Mouse (Mus musculus): ENCODE results near the gene Tbc1d22a. TPM values are rescaled to one million over a fixed set of nuclear protein-coding genes. Genes with fewer than 3 reads are reported as not detected.

The Tbc1d22a gene
- polyA plus RNA-seq, 1 experiment: 54.8 TPM

- no peak overlapping the region for H3K27ac ChIP-seq (ENCODE audit: insufficient read depth, low read depth, low read length)
- H3K4me3 ChIP-seq (ENCODE audit: low read depth, low read length): no peak overlapping the region
- no peak for TF ChIP-seq CTCF (IDR thresholded peaks at IDR 0.05; ENCODE audit: extremely low read depth, insufficient read length, insufficient replicate concordance, low read depth, low read length)
- TF ChIP-seq POLR2A (IDR thresholded peaks at IDR 0.05; ENCODE audit: low read depth, low read length): no peak
- 0 out of 2 replicates have a peak, but pooled peaks cover 2% of the 10 kb centered on the region for H3K36me3 ChIP-seq (ENCODE audit: control insufficient read depth, insufficient read depth, low read length)
- H3K4me1 ChIP-seq (ENCODE audit: control insufficient read depth, insufficient read depth, insufficient read length, low read length): no peaks in the 10 kb centered on the region
- H3K27me3 ChIP-seq (ENCODE audit: control insufficient read depth, insufficient read depth, low read length): no peaks in the 10 kb centered on the region
These were observed 37.9 kb downstream of the Tbc1d22a start for GRCm38 (mm10) chr15:86252130-86252529.

DNA sequence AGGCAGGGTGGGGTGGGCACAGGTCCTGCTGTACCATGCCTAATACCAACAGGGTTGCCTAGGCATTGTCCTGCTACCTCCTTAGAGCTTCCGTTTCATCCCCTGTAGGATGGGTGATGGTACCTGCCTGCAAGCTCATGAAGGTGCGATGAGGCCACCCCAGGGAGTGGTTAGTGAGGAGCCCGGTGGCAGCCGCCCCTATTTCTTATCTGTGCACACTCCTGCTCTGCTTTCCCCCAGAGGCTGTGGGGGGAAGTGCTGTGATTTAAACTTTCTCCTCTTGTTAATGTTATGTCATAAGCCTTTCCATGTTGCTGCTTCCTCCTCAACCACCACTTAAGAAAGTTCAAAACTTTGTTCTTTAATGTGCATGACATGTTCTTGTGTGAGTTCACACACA lies 38.4 kb downstream of the Tbc1d22a start:
- Histone ChIP-seq H3K27me3 (ENCODE audit: control insufficient read depth, insufficient read depth, low read length) (no peaks in the 10 kb centered on the region), H3K36me3 (ENCODE audit: control insufficient read depth, insufficient read depth, low read length) (0 out of 2 replicates have a peak, but pooled peaks cover 2% of the 10 kb centered on the region), H3K27ac (ENCODE audit: insufficient read depth, low read depth, low read length) (no peak overlapping the region), H3K4me1 (ENCODE audit: control insufficient read depth, insufficient read depth, insufficient read length, low read length) (no peaks in the 10 kb centered on the region), H3K4me3 (ENCODE audit: low read depth, low read length) (no peak overlapping the region)
- TF ChIP-seq CTCF (IDR thresholded peaks at IDR 0.05; ENCODE audit: extremely low read depth, insufficient read length, insufficient replicate concordance, low read depth, low read length): no peak
- TF ChIP-seq POLR2A (IDR thresholded peaks at IDR 0.05; ENCODE audit: low read depth, low read length): no peak
- 52% methylated on average over 4 of the region's 4 CpGs for WGBS

DNA sequence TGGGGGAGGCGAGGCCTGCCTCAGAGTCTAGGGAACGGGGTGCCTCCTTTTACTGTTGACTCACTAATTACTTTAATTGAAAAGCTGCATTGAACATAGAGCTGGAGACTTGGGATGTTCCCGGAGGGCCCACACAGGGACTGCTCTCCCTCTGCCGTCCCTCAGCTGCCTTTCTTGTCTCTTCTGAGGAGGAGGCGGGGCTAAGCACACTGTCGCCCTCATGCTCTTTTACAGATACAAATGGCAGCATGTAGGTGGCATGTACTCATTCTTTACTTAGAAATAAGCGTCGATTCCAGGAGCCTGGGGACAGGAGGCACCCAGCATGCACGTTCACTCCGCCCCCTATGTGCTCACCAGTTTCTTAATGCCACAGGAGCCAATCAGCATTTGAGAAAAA lies 39.2 kb downstream of the Tbc1d22a start:
- Histone ChIP-seq H3K27ac (ENCODE audit: insufficient read depth, low read depth, low read length) (no peak overlapping the region), H3K4me1 (ENCODE audit: control insufficient read depth, insufficient read depth, insufficient read length, low read length) (no peaks in the 10 kb centered on the region), H3K27me3 (ENCODE audit: control insufficient read depth, insufficient read depth, low read length) (no peaks in the 10 kb centered on the region), H3K36me3 (ENCODE audit: control insufficient read depth, insufficient read depth, low read length) (0 out of 2 replicates have a peak, but pooled peaks cover 2% of the 10 kb centered on the region), H3K4me3 (ENCODE audit: low read depth, low read length) (no peak overlapping the region)
- 84% methylated on average over 10 of the region's 10 CpGs for WGBS
- TF ChIP-seq CTCF (IDR thresholded peaks at IDR 0.05; ENCODE audit: extremely low read depth, insufficient read length, insufficient replicate concordance, low read depth, low read length) (no peak), POLR2A (IDR thresholded peaks at IDR 0.05; ENCODE audit: low read depth, low read length) (no peak)

DNA sequence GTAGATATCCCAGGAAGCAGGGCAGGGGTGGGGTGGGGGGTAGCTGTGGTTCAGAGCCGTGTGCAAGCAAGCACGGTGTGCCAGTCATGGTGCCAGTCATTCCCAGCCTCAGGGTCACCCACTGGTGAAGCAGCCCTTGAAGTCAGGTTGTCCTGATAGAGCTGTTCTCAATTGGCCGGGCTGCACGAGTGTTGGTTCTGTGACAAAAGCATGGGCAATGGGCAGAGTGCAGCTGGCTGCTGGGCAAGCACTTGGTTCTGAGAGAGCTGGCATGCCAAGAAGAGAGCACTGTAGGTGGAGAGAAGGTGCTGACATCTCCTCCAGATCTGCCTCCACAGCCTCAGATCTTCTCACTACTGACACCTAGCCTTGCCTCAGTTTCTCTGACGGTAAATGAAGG lies 41.9 kb downstream of the Tbc1d22a start:
- 81% methylated on average over 5 of the region's 5 CpGs for WGBS
- peaks cover 5% of the 10 kb centered on the region; the same call in 1 of the 2 replicates for H3K36me3 ChIP-seq (ENCODE audit: control insufficient read depth, insufficient read depth, low read length)
- no peaks in the 10 kb centered on the region for H3K4me1 ChIP-seq (ENCODE audit: control insufficient read depth, insufficient read depth, insufficient read length, low read length)
- H3K27me3 ChIP-seq (ENCODE audit: control insufficient read depth, insufficient read depth, low read length): no peaks in the 10 kb centered on the region
- H3K4me3 ChIP-seq (ENCODE audit: low read depth, low read length): no peak overlapping the region
- TF ChIP-seq POLR2A (IDR thresholded peaks at IDR 0.05; ENCODE audit: low read depth, low read length): no peak
- no peak for TF ChIP-seq CTCF (IDR thresholded peaks at IDR 0.05; ENCODE audit: extremely low read depth, insufficient read length, insufficient replicate concordance, low read depth, low read length)
- H3K27ac ChIP-seq (ENCODE audit: insufficient read depth, low read depth, low read length): no peak overlapping the region

DNA sequence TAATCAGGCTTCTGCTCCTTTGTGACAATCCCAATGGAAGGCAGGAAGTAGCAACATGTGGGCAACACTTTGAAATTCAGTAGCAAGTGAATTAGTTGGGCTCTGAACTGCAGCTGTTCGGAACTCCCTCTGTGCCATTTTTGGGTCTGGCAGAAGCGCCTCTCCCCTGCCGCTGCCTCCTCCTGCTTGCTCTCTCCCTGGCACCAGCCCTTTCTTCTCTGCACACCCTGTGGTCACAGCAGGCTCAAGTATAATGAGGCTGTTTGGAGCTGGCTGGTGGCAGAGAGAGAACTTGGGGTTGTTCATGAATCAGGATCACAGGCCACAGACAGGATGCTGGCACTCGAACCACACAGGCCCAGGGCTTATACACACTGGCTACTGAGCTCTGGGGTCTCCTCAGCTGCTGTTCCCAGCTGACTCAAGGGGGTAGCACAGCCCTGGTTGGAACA lies 42.5 kb downstream of the Tbc1d22a start:
- no peak overlapping the region for H3K4me3 ChIP-seq (ENCODE audit: low read depth, low read length)
- peaks cover 5% of the 10 kb centered on the region; the same call in 1 of the 2 replicates for H3K36me3 ChIP-seq (ENCODE audit: control insufficient read depth, insufficient read depth, low read length)
- H3K27me3 ChIP-seq (ENCODE audit: control insufficient read depth, insufficient read depth, low read length): no peaks in the 10 kb centered on the region
- H3K4me1 ChIP-seq (ENCODE audit: control insufficient read depth, insufficient read depth, insufficient read length, low read length): no peaks in the 10 kb centered on the region
- H3K27ac ChIP-seq (ENCODE audit: insufficient read depth, low read depth, low read length): no peak overlapping the region
- WGBS: 95% methylated on average over 4 of the region's 4 CpGs
- TF ChIP-seq CTCF (IDR thresholded peaks at IDR 0.05; ENCODE audit: extremely low read depth, insufficient read length, insufficient replicate concordance, low read depth, low read length) (no peak), POLR2A (IDR thresholded peaks at IDR 0.05; ENCODE audit: low read depth, low read length) (no peak)

DNA sequence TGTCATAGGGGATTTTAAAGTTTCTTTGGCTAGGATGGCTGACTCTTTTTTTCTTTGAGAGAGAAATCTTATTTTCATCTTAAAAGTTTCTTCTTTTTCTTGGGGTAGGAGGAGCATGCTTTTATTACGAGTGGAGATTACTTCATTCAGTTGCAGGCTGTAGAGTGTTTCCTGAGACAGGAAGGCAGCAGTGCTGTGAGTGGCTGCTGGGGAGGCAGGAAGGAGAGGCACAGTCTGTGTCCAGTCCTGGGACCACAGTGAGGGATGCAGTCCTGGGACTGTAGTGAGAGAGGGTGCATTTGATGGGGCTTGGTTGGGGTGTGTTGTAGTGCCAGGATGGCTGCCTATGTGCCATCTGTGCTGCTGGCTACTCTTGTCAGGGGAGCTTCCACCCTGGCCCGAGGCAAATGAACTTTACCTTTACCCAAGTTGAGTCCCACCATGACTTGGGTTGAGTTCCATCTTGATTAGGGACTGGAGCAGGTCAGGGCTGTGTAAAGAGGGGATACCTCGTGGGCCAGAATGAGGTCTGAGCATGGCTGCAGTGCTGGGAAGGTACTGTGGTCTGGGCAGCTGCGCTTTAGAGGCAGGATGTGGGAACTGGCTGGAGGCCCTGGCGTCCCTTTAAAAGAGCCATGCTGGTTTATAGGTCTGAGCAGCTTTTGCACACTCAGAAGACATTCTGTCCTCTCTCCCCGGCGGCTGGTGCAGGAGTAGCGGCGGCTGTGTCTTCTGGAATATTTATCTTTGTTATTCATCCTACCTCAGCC lies 43.8 kb downstream of the Tbc1d22a start:
- H3K27ac ChIP-seq (ENCODE audit: insufficient read depth, low read depth, low read length): no peak overlapping the region
- H3K36me3 ChIP-seq (ENCODE audit: control insufficient read depth, insufficient read depth, low read length): peaks cover 5% of the 10 kb centered on the region; the same call in 1 of the 2 replicates
- H3K4me1 ChIP-seq (ENCODE audit: control insufficient read depth, insufficient read depth, insufficient read length, low read length): no peaks in the 10 kb centered on the region
- no peak overlapping the region for H3K4me3 ChIP-seq (ENCODE audit: low read depth, low read length)
- H3K27me3 ChIP-seq (ENCODE audit: control insufficient read depth, insufficient read depth, low read length): no peaks in the 10 kb centered on the region
- WGBS: 71% methylated on average over 9 of the region's 9 CpGs
- TF ChIP-seq POLR2A (IDR thresholded peaks at IDR 0.05; ENCODE audit: low read depth, low read length) (no peak), CTCF (IDR thresholded peaks at IDR 0.05; ENCODE audit: extremely low read depth, insufficient read length, insufficient replicate concordance, low read depth, low read length) (no peak)

GRCm38 (mm10) chr15:86259233-86259632 lies 45.0 kb downstream of the Tbc1d22a start:
- H3K4me3 ChIP-seq (ENCODE audit: low read depth, low read length): no peak overlapping the region
- peaks cover 5% of the 10 kb centered on the region; the same call in 1 of the 2 replicates for H3K36me3 ChIP-seq (ENCODE audit: control insufficient read depth, insufficient read depth, low read length)
- no peak for TF ChIP-seq POLR2A (IDR thresholded peaks at IDR 0.05; ENCODE audit: low read depth, low read length)
- H3K27me3 ChIP-seq (ENCODE audit: control insufficient read depth, insufficient read depth, low read length): no peaks in the 10 kb centered on the region
- H3K27ac ChIP-seq (ENCODE audit: insufficient read depth, low read depth, low read length): no peak overlapping the region
- WGBS: 79% methylated on average over 4 of the region's 4 CpGs
- no peaks in the 10 kb centered on the region for H3K4me1 ChIP-seq (ENCODE audit: control insufficient read depth, insufficient read depth, insufficient read length, low read length)
